Mouse (Mus musculus) ES-Bruce4 (cell line): Measurements from ENCODE around the gene Tubg1.

Experiments
- CTCF ChIP-seq: IDR thresholded peaks from one replicate; pipeline ENCODE4 v1.8.1; 2011; ENCODE audit warnings: low read depth, low read length
- EP300 ChIP-seq: IDR thresholded peaks from 2 replicates; pipeline ENCODE4 v1.6.1; 2011; ENCODE audit warnings: low read depth, low read length; ENCODE audit not compliant: insufficient read depth
- POLR2A ChIP-seq: IDR thresholded peaks from one replicate; pipeline ENCODE4 v1.8.1; 2011; ENCODE audit warnings: low read length; ENCODE audit not compliant: insufficient read depth

DNA sequence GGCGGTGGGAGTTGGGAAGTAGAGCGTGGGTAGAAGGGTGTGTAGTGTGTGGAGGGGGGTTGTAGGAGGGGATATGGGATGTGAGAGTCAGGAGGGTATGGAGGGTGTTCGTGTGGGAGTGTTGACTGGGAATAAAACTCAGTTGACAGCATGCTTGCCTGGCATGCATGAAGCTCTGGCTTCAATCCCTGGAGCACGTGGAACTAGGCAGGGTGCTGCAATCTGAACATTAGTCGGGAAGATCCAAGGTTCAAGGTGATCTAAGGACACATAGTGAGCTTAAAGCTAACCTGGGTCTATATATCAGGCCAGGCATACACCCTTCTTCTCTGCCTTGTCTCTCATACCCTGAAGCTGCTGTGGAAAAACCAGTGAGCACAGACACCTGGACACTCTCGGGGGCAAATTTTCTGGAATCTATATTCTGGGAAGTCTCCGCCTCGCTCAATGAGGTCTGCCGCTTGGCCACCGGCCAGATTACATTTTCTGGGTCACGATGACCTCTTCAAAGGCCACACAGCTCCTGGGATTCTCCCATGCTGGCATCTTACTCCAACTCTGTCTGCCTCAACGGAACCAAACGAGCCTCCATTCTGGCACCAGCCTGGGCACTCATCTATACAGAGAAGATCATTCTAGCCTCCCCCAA is 14.6 kb downstream of the Tubg1 start:
- no peak for TF ChIP-seq EP300
- no peak for TF ChIP-seq CTCF
- no peak for TF ChIP-seq POLR2A
